Mouse (Mus musculus): ENCODE results near the gene Tex52.

DNA sequence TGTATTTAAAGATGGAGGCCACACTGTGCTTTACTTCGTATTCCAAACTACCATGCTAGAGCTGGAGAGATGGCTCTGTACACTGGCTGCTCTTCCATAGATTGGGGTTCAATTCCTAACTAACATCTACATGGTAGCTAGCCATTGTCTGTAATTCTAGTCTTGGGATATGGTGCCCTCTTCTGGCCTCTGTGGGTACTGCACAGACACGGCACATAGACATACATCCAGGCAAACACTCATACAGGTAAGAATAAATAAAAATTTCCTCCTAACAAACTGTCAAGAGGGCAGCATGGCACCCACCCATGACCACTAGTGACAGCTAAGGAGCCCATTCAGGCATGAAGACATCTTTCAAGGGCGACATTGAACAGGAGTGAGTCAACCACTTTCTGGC is 35.9 kb downstream of the Tex52 start:
- TF ChIP-seq CTCF (IDR thresholded peaks at IDR 0.05; ENCODE audit: extremely low read depth, insufficient read depth, insufficient read length, insufficient replicate concordance) = peak; percentile 57; the same call in 1 of the 2 replicates
- no peak for TF ChIP-seq POLR2A (IDR thresholded peaks at IDR 0.05; ENCODE audit: low read depth, low read length)

All from spleen, adult 2 months (tissue).